Comparison of ENCODE assay signal across 9 mouse cellular contexts in genomic region chr4:57569069-57569355, GRCm38 (mm10). TPM values are rescaled to one million over a fixed set of nuclear protein-coding genes. Genes with fewer than 3 reads are reported as not detected.
DNase-seq lines count a peak whose midpoint lies in the region; ATAC-seq and TF ChIP-seq lines count a peak whose summit lies in the region.
"Had no signal": no experiment of that assay in that cellular context is flagged by ENCODE, and none has a peak within 500 bp of the region (broad histone marks: within the 10 kb centered on the region; RNA-seq: fewer than 3 reads in every experiment).

No protein-coding gene starts in this region.

- no peak for TF ChIP-seq POLR2A in lung, adult 2 months (IDR thresholded peaks at IDR 0.05; ENCODE audit: borderline replicate concordance, extremely low read depth, low read depth, low read length)
- peak; percentile 21; the same call in 1 of the 2 replicates for TF ChIP-seq POLR2A in embryonic fibroblast, embryonic 13.5 days (IDR thresholded peaks at IDR 0.05; ENCODE audit: low read depth, low read length)

- ATAC-seq in hindbrain, embryonic 16.5 days: no peak
- ATAC-seq in neural tube, embryonic 14.5 days (ENCODE audit: low read depth): no peak

- no peaks in the 10 kb centered on the region for H3K36me3 ChIP-seq in hindbrain, embryonic 16.5 days (ENCODE audit: control insufficient read depth, insufficient read depth, low read length)
- no peaks in the 10 kb centered on the region for H3K36me3 ChIP-seq in neural tube, embryonic 14.5 days (ENCODE audit: control insufficient read depth, insufficient read depth, low read length)

- no peak for TF ChIP-seq CTCF in lung, adult 2 months (IDR thresholded peaks at IDR 0.05; ENCODE audit: insufficient read depth, low read length)
- no peak for TF ChIP-seq CTCF in embryonic fibroblast, embryonic 13.5 days (IDR thresholded peaks at IDR 0.05; ENCODE audit: borderline replicate concordance, insufficient read depth, low read length)

- H3K9ac ChIP-seq in hindbrain, embryonic 16.5 days (ENCODE audit: low read depth, low read length): 0 out of 2 replicates have a peak overlapping the region, but pooled peaks have one; percentile 25
- no peak overlapping the region for H3K9ac ChIP-seq in neural tube, embryonic 14.5 days (replicated peaks; ENCODE audit: low read depth, low read length)

- no peaks in the 10 kb centered on the region for H3K27me3 ChIP-seq in hindbrain, embryonic 16.5 days (replicated peaks; ENCODE audit: control insufficient read depth, insufficient read depth, low read length)
- no peaks in the 10 kb centered on the region for H3K27me3 ChIP-seq in neural tube, embryonic 14.5 days (ENCODE audit: control insufficient read depth, insufficient read depth, low read length)

- H3K4me3 ChIP-seq in lung, adult 2 months (replicated peaks; ENCODE audit: extremely low read depth, low read depth, low read length): peak overlapping the region; percentile 42
- peak overlapping the region; percentile 72 for H3K4me3 ChIP-seq in embryonic fibroblast, embryonic 13.5 days (ENCODE audit: insufficient read depth, low read length)
- H3K4me3 ChIP-seq in hindbrain, embryonic 16.5 days (ENCODE audit: low read length): peak overlapping the region; percentile 75
- H3K4me3 ChIP-seq in neural tube, embryonic 14.5 days (ENCODE audit: low read depth, low read length): peak overlapping the region; percentile 53; the same call in 1 of the 2 replicates

- peak overlapping the region; percentile 69 for H3K27ac ChIP-seq in embryonic fibroblast, embryonic 13.5 days (ENCODE audit: insufficient read depth, low read length)
- no peak overlapping the region for H3K27ac ChIP-seq in hindbrain, embryonic 16.5 days (ENCODE audit: low read depth, low read length)
- no peak overlapping the region for H3K27ac ChIP-seq in neural tube, embryonic 14.5 days (ENCODE audit: low read depth, low read length)

- peak overlapping the region; percentile 96 for H3K4me2 ChIP-seq in hindbrain, embryonic 16.5 days (ENCODE audit: low read length)
- H3K4me2 ChIP-seq in neural tube, embryonic 14.5 days (ENCODE audit: low read depth, low read length): peak overlapping the region; percentile 86

- no peak for DNase-seq in lung, adult 2 months
- DNase-seq in lung, postnatal 36 days: no peak
- no peak for DNase-seq in adipocyte (ENCODE audit: low spot score)
- no peak for DNase-seq in urinary bladder, postnatal 36 days (ENCODE audit: low spot score in 2 of 2)
- DNase-seq: right cerebral cortex, adult 18-20 months; thymus, postnatal 4 days had no signal

- WGBS in lung, adult 2 months: 75% methylated on average over 4 of the region's 4 CpGs
- 85% methylated on average over 4 of the region's 4 CpGs for WGBS in hindbrain, embryonic 16.5 days
- 86% methylated on average over 4 of the region's 4 CpGs for WGBS in neural tube, embryonic 14.5 days

- H3K9me3 ChIP-seq in hindbrain, embryonic 16.5 days (ENCODE audit: control insufficient read depth, low read length): no peaks in the 10 kb centered on the region
- H3K9me3 ChIP-seq in neural tube, embryonic 14.5 days (ENCODE audit: control insufficient read depth, low read length): no peaks in the 10 kb centered on the region

- H3K4me1 ChIP-seq in lung, adult 2 months (ENCODE audit: control insufficient read depth, insufficient read depth, low read length): no peaks in the 10 kb centered on the region
- peaks cover 8% of the 10 kb centered on the region; the same call in 1 of the 2 replicates for H3K4me1 ChIP-seq in embryonic fibroblast, embryonic 13.5 days (ENCODE audit: control insufficient read depth, insufficient read depth, low read length)
- peaks cover 13% of the 10 kb centered on the region for H3K4me1 ChIP-seq in hindbrain, embryonic 16.5 days (ENCODE audit: control insufficient read depth, insufficient read depth, low read depth, low read length)
- H3K4me1 ChIP-seq in neural tube, embryonic 14.5 days (ENCODE audit: control insufficient read depth, insufficient read depth, low read length): 0 out of 2 replicates have a peak, but pooled peaks cover 3% of the 10 kb centered on the region

RNA-seq across cellular contexts. Expression of gene Pakap, which starts 1.0 kb away (rescaled TPM):
- polyA plus RNA-seq in lung, adult 2 months (2012; rRNA removed): 1.6 and 2.7 TPM in 2 replicates
- polyA plus RNA-seq in embryonic fibroblast, embryonic 13.5 days (2011; ENCODE audit: insufficient read length, low read depth, missing spikeins): 14.7 and 26.4 TPM in 2 replicates
- 14.0 and 14.1 TPM in 2 replicates for polyA plus RNA-seq in hindbrain, embryonic 16.5 days (2015; fragmentation: Nextera tagmentation; extraction: Ambion mirVana)
- polyA plus RNA-seq in neural tube, embryonic 14.5 days (2014; fragmentation: Nextera tagmentation; extraction: Ambion mirVana): 9.8 and 11.3 TPM in 2 replicates
